Mouse (Mus musculus) limb, embryonic 10.5 days (tissue): ENCODE data around the gene Pard6b. TPM values are rescaled to one million over a fixed set of nuclear protein-coding genes. Genes with fewer than 3 reads are reported as not detected.
A peak's percentile ranks its signal among the peaks of the same experiment; 100 is the strongest.
"Not testable (repeated sequence)": the region's sequence is repeated elsewhere in the genome, so short reads cannot be mapped to it uniquely, and the experiment has no call there.

Experiments
- DNase-seq: peaks from one replicate; pipeline ENCODE4 v3.0.0-alpha.2; 2017; ENCODE audit warnings: low spot score
- H3K27ac ChIP-seq: fragments of 300-500 bp; sonication (generic); 2 replicates; pipeline ENCODE4 v1.5.1; 2016; ENCODE audit warnings: mild to moderate bottlenecking
- H3K27me3 ChIP-seq: fragments of 300-500 bp; sonication (generic); 2 replicates; pipeline ENCODE4 v1.6.1; 2016; ENCODE audit warnings: low read depth, mild to moderate bottlenecking; ENCODE audit not compliant: poor library complexity, severe bottlenecking
- H3K36me3 ChIP-seq: fragments of 300-500 bp; sonication (generic); 2 replicates; pipeline ENCODE4 v1.6.1; 2016; ENCODE audit warnings: mild to moderate bottlenecking, moderate library complexity
- H3K4me1 ChIP-seq: fragments of 300-500 bp; sonication (generic); 2 replicates; pipeline ENCODE4 v1.6.1; 2016
- H3K4me3 ChIP-seq: fragments of 300-500 bp; sonication (generic); 2 replicates; pipeline ENCODE4 v1.5.1; 2016; ENCODE audit warnings: mild to moderate bottlenecking, moderate library complexity
- H3K9me3 ChIP-seq: fragments of 300-500 bp; sonication (generic); replicated peaks from 2 replicates; pipeline ENCODE4 v1.6.1; 2016; ENCODE audit warnings: mild to moderate bottlenecking
- WGBS: fragments of 180-500 bp; shearing (Covaris S2); methylation state at CpG from one replicate; pipeline ENCODE4 v1.1.7; 2016; 5-methylcytosine and 5-hydroxymethylcytosine counted together
- polyA plus RNA-seq: library from polyadenylated mRNA; unstranded; fragments of >200 nt; fragmentation: Nextera tagmentation; extraction: Ambion mirVana; gene quantifications from 2 replicates; pipeline ENCODE4 v1.2.1, GENCODE M21; 2016

Gene Pard6b
- polyA plus RNA-seq, 1 experiment from 2014 or later = 6.0 TPM

DNA sequence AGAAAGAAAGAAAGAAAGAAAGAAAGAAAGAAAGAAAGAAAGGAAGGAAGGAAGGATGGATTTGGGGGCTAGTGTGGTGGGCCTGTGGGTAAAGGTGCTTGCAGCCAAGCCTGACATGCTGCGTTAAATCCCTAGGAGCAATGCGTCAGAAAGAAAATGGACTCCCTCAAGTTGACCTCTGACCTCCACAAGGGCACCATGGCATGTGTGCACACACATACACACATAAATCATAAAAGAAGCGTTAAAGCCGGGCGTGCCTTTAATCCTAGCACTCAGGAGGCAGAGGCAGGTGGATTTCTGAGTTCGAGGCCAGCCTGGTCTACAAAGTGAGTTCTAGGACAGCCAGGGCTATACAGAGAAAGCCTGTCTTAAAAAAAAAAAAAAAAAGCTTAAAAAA, 27.1 kb downstream of the Pard6b start:
- H3K9me3 ChIP-seq, H3K36me3 ChIP-seq, H3K4me3 ChIP-seq, H3K27me3 ChIP-seq, H3K27ac ChIP-seq, DNase-seq: not testable (repeated sequence)
- peaks cover 14% of the 10 kb centered on the region for H3K4me1 ChIP-seq
- 86% methylated on average over 6 of the region's 6 CpGs for WGBS

DNA sequence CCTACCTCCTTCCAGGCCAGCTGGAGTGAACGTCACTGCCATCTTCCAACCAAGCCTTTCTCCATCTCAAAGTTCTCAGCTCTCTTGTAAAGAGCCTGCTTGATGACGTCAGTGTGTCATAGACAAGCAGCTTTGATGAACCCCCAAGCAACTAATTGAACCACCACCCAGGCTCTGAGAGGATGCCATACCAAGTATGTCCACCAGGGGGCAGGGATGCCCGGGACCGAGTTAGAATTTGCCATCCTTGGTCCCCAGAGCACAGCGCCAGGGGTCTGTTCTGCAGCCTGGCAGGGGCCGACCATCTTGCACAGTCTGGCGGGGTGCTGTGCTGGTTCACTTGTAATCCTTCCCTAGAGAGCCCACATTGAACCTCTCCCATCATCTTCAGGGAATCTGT, 31.1 kb downstream of the Pard6b start:
- peaks cover 6% of the 10 kb centered on the region; the same call in 1 of the 2 replicates for H3K27me3 ChIP-seq
- H3K27ac ChIP-seq = no peak overlapping the region; the same call in 1 of the 2 replicates
- no peaks in the 10 kb centered on the region for H3K36me3 ChIP-seq
- WGBS = 12% methylated on average over 7 of the region's 7 CpGs
- peaks cover 36% of the 10 kb centered on the region for H3K4me1 ChIP-seq
- H3K9me3 ChIP-seq = no peaks in the 10 kb centered on the region
- no peak overlapping the region for H3K4me3 ChIP-seq
- DNase-seq = peak; percentile 88

DNA sequence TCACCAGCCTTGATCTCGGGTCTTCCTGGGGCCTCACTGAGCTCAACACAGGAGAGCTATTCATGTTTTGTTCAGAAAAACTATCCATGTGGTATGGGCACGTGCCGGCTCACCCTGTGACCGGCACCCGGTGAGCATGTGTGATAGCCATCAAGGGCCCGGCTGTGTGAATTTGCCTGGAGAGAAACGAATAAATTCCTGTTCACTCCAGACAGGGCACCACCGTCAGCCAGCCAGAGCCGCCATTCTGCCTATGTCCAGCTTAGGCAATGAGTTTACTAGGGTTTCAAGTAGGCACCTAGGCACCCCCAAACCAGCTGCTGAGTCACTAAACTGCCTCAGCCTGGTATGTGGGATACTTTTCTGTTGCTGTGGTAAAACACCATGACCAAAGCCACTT, 32.5 kb downstream of the Pard6b start:
- peaks cover 17% of the 10 kb centered on the region for H3K27me3 ChIP-seq
- H3K27ac ChIP-seq = 0 out of 2 replicates have a peak overlapping the region, but pooled peaks have one; percentile 25
- H3K4me3 ChIP-seq = no peak overlapping the region
- no peaks in the 10 kb centered on the region for H3K36me3 ChIP-seq
- peaks cover 46% of the 10 kb centered on the region for H3K4me1 ChIP-seq
- WGBS = 89% methylated on average over 9 of the region's 9 CpGs
- H3K9me3 ChIP-seq = no peaks in the 10 kb centered on the region
- DNase-seq = no peak

DNA sequence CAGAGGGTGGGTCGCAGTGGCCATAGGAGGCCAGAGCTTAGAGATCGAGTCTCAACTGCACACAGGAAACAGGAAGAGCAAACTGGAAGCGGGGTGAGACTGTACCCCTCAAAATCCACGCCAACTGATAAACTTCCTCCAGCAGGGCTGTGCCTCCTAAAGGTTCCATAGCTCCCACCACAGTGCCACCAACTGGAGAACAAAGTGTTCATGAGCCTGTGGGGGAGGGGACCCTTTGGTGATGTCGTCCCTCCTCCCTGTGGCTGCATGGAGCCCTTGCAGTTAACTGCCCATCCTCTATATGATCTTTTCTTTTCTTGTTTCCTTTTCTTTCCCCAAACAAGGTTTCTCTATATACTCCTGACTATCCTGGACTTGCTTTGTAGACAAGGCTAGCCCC, 32.9 kb downstream of the Pard6b start:
- 0 out of 2 replicates have a peak overlapping the region, but pooled peaks have one; percentile 25 for H3K27ac ChIP-seq
- 83% methylated on average over 5 of the region's 5 CpGs for WGBS

DNA sequence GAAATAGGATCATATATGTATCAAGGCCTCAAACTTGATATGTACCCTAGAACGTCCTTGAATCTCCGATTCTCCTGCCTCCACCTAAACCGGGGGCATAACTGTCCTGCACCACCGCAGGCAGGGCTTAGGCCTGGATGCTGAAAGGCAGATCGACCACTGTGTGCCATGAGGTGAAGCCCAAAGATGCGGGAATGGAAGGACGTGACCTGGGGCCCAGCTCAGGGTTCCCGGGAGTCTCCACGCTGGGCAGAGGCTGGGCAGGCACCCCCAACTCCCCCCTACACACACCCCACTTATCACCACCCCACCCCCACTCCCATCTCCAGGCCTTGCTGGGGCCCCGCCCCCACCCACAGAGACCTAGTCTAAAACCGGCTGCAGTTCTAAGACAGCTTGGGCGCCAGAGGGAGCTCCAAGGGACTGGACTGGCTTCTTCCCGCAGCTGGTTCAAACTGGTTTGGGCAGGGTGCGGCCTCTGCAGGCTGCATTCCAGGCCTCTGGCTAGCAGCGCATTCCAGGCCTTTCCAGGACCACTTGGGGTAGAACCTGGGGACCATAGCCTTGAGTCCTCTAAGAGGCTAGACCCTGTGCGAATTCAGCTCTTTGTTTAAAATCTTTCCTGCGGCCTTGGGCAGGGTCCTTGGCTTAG, 34.0 kb downstream of the Pard6b start:
- peak overlapping the region; percentile 28 for H3K4me3 ChIP-seq
- H3K36me3 ChIP-seq = no peaks in the 10 kb centered on the region
- 18% methylated on average over 17 of the region's 17 CpGs for WGBS
- peaks cover 25% of the 10 kb centered on the region for H3K27me3 ChIP-seq
- no peaks in the 10 kb centered on the region for H3K9me3 ChIP-seq
- H3K4me1 ChIP-seq = peaks cover 46% of the 10 kb centered on the region
- DNase-seq = peak; percentile 97
- peak overlapping the region; percentile 95 for H3K27ac ChIP-seq

More for the DNA sequence above, 32.9 kb downstream of the Pard6b start:
- Histone ChIP-seq H3K27me3 (peaks cover 21% of the 10 kb centered on the region), H3K36me3 (no peaks in the 10 kb centered on the region), H3K4me1 (peaks cover 46% of the 10 kb centered on the region), H3K4me3 (no peak overlapping the region), H3K9me3 (no peaks in the 10 kb centered on the region)
- no peak for DNase-seq

DNA sequence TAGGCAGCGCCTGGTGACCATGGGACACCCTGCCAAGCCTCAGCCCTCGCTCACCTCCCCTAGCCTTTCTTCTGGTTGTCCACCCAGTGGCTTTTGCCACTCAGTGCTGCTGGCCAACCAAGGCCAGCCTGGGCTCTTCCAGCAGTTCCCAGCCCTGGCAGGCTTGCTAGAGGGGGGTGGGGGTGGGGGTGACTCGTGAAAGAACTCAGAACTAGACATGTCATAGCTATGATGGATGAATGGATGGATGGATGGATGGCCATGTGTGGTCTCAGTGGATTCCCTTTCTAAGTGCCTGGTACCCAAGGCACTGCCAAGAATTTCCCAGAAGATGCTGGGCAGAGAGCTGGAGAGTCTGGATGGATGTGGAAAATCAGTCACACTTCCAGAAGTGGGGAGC, 35.0 kb downstream of the Pard6b start:
- peaks cover 46% of the 10 kb centered on the region for H3K4me1 ChIP-seq
- peak overlapping the region; percentile 95 for H3K27ac ChIP-seq
- H3K4me3 ChIP-seq = no peak overlapping the region
- H3K36me3 ChIP-seq = no peaks in the 10 kb centered on the region
- no peaks in the 10 kb centered on the region for H3K9me3 ChIP-seq
- H3K27me3 ChIP-seq = peaks cover 25% of the 10 kb centered on the region
- DNase-seq = no peak
- WGBS = 77% methylated on average over 3 of the region's 3 CpGs

DNA sequence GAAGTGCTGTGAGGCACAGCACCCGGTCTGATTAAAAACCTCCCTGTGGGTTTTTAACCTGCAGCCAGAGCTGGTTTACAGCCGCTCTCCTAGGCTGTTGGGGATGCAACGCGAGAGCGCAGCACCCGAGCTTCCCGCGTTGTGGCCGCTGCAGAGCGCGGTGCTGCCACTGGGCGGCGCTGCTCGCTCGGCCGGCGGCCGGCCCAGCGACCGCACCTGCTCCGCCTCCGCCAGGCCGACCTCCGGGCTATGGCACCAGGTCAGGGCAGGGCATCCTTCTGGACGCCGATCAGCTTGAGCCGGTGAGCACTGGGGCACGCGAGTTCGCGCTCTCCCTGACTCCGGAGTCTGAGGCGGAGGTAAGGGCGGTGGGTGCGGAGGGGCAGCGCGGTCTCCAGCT, 36.3 kb downstream of the Pard6b start:
- peak; percentile 88 for DNase-seq
- Histone ChIP-seq H3K9me3 (no peaks in the 10 kb centered on the region), H3K4me1 (peaks cover 38% of the 10 kb centered on the region), H3K4me3 (peak overlapping the region; percentile 49), H3K27me3 (peaks cover 25% of the 10 kb centered on the region), H3K27ac (peak overlapping the region; percentile 66), H3K36me3 (no peaks in the 10 kb centered on the region)
- WGBS = under 1% methylated on average over 37 of the region's 37 CpGs

DNA sequence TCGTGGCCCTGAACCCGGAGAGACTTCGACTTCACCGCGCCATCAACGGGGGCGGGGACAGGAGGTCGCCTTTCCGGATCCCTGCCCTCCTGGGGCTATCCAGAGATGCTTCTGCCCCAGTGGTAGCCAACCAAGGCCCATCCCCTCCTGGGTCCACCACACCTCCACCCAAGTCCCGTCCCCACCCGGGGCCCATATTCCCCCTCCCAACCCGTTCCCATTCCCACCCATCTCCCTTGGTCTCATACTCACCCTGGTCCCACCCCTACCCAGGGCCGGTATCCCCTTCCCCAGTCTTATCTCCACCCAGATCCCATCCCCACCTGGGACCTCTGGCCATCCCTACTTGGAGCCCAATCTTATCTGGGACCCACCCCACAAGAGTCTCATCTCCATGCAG, 36.7 kb downstream of the Pard6b start:
- Histone ChIP-seq H3K4me1 (peaks cover 36% of the 10 kb centered on the region), H3K36me3 (no peaks in the 10 kb centered on the region), H3K27me3 (peaks cover 25% of the 10 kb centered on the region), H3K4me3 (peak overlapping the region; percentile 49), H3K27ac (peak overlapping the region; percentile 66), H3K9me3 (no peaks in the 10 kb centered on the region)
- 8% methylated on average over 13 of the region's 13 CpGs for WGBS
- no peak for DNase-seq

DNA sequence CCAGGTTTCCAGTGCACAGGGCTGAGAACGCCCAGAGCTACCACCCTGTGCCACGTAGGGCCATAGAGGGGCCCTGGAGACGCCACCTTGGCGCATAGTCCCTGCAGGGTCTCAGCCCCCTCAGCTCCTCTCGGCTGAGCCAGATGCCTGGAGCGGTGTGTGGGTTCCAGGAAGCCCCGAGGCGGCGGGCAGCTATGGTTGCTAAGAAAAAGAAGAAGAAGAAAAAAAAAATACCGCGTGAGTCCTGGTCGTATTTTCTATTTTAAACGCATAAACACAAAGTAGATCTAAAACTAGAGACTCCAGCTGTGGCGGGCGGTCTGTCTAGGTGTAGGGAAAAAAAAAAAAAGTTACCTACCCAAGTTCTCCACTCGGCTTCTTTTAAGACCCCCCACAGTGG, 37.2 kb downstream of the Pard6b start:
- H3K27ac ChIP-seq = peak overlapping the region; percentile 66; the same call in 1 of the 2 replicates
- H3K4me3 ChIP-seq = peak overlapping the region; percentile 49; the same call in 1 of the 2 replicates
- no peak for DNase-seq
- H3K9me3 ChIP-seq = no peaks in the 10 kb centered on the region
- peaks cover 25% of the 10 kb centered on the region for H3K27me3 ChIP-seq
- no peaks in the 10 kb centered on the region for H3K36me3 ChIP-seq
- WGBS = 51% methylated on average over 16 of the region's 16 CpGs
- H3K4me1 ChIP-seq = peaks cover 36% of the 10 kb centered on the region

DNA sequence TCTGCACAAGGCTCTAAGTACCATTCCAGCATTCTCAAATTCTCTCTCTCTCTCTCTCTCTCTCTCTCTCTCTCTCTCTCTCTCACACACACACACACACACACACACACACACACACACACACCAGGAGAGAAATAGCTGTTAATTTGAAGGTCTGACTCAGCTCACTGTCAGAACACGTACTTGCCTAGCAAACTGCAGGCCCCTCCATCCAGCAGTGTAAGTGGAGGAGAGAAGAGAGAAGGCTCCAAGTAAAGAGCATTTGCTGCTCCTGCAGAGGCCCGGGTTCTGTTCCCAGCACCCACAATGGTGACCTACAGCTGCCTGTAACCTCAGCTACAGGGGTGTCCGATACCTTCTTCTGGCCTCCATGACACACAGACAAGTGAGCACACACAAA, 37.7 kb downstream of the Pard6b start:
- Histone ChIP-seq H3K4me1 (peaks cover 34% of the 10 kb centered on the region), H3K4me3 (no peak overlapping the region), H3K9me3 (no peaks in the 10 kb centered on the region), H3K27ac (no peak overlapping the region), H3K27me3 (peaks cover 25% of the 10 kb centered on the region), H3K36me3 (no peaks in the 10 kb centered on the region)
- WGBS = 87% methylated on average over 3 of the region's 3 CpGs
- DNase-seq = no peak

DNA sequence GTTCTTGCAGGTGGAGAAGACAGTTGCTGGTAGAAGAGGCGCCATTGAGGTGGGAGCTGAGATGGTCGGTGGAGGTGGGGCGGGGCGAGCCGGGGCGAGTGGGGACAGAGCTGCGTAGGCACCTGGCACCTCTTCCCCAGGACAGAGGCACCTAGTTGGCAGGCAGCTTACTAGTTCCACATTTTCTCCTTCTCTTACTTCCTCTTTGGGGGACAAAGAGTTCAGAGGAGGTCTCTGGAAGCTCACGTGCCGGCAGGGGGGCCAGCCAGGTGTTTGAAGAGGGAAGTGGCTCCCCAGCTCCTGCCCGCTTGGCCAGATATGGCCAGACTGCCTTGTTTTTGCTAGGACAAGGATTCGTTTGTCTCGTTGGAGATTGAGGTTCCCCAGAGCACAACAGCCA, 38.3 kb downstream of the Pard6b start:
- Histone ChIP-seq H3K27me3 (peaks cover 25% of the 10 kb centered on the region), H3K36me3 (no peaks in the 10 kb centered on the region), H3K27ac (no peak overlapping the region), H3K4me1 (peaks cover 38% of the 10 kb centered on the region), H3K4me3 (no peak overlapping the region), H3K9me3 (no peaks in the 10 kb centered on the region)
- 72% methylated on average over 12 of the region's 12 CpGs for WGBS
- no peak for DNase-seq

DNA sequence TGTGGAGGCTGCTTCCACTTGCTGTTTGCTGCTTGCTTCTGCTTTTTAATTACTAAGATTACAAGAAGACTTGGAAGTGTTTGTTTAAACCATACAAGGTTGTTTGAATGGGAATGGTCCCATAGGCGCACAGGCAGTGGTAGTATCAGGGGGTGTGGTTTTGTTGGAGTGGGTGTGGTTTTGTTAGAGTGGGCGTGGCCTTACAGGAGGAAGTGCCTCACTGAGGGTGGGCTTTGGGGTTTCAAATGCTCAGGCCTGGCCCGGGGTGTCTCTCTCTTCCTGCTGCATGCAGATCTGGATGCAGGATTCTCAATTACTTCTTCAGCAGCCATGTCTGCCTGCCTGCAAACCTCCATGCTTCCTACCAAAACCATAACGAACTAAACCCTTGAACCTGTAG, 40.1 kb downstream of the Pard6b start:
- Histone ChIP-seq H3K27ac (no peak overlapping the region), H3K4me1 (peaks cover 40% of the 10 kb centered on the region), H3K27me3 (peaks cover 25% of the 10 kb centered on the region), H3K4me3 (no peak overlapping the region), H3K36me3 (no peaks in the 10 kb centered on the region), H3K9me3 (no peaks in the 10 kb centered on the region)
- no peak for DNase-seq
- WGBS = 90% methylated on average over 4 of the region's 4 CpGs

DNA sequence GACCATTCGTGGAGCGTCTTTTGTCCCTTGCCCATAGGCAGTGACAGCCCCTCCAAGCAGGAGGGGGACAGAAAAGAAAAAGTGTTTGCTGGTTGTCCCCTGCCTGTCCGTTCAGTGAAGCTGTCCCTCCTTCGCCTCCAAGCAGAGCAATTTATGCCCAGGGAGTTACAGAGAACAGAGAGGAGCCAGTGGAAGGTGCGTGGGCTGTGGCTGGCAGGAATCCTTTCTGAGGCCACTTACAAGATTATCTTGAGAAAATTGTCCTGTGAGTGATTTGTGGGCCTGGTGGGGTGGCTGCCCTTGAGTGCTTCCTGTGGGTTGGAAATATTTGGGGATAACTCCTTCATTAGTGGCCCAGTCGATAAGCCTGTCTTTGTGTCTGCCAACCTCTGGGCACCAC, 42.8 kb downstream of the Pard6b start:
- Histone ChIP-seq H3K4me1 (peaks cover 35% of the 10 kb centered on the region), H3K4me3 (no peak overlapping the region), H3K36me3 (no peaks in the 10 kb centered on the region), H3K27ac (no peak overlapping the region), H3K27me3 (peaks cover 4% of the 10 kb centered on the region; the same call in 1 of the 2 replicates), H3K9me3 (no peaks in the 10 kb centered on the region)
- DNase-seq = no peak
- whole genome bisulfite sequencing = 93% methylated on average over 6 of the region's 6 CpGs
